Mouse (Mus musculus): ENCODE data around the gene Hes1. TPM values are rescaled to one million over a fixed set of nuclear protein-coding genes. Genes with fewer than 3 reads are reported as not detected.

Hes1 gene
- 25.8 and 30.2 TPM in 2 replicates for polyA plus RNA-seq (2015; fragmentation: Nextera tagmentation; extraction: Ambion mirVana)

DNA sequence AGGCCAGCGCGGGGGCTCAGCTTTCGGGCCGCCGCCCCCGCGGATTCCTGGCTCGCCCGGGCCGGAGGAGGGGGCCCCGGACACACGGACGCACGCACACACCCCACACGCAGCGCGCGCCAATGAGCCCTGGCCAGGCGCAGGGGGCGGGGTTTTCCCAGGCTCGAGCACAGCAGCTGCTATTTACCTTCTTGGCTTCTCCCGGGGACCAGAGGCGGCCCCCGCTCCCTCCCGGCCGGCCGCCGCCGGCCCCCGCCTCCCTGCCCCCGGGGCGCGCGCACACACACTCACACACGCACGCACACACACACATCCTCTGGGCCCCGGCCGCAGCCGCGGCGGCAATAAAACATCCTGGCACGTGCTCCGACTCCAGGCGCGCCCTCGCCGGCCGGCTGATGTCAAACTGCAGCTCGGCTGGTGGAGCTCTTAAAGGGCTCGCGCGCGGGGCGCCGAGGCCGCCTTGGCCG lies at the start of gene Hes1:
Gene Hes1 (plus strand): TSS at position 401 of the 470 bp plus-strand sequence.

Other genes starting within 250 kb of the Hes1 start
- 0.30 and 0.41 TPM in 2 replicates for gene Cpn2, start 203.1 kb downstream of the Hes1 start, polyA plus RNA-seq (2015; fragmentation: Nextera tagmentation; extraction: Ambion mirVana)
- gene Lrrc15, start 218.9 kb downstream of the Hes1 start, polyA plus RNA-seq (2015; fragmentation: Nextera tagmentation; extraction: Ambion mirVana), result 0.14 TPM in 1 of 2 replicates, not detected in the other
- gene Gp5, start 246.4 kb downstream of the Hes1 start, polyA plus RNA-seq (2015; fragmentation: Nextera tagmentation; extraction: Ambion mirVana), result 0.50 and 1.2 TPM in 2 replicates